Mouse (Mus musculus) right cerebral cortex, postnatal 25 days (tissue): ENCODE results near the gene Hsd17b7.
A peak's percentile ranks its signal among the peaks of the same experiment; 100 is the strongest.
"Not testable (repeated sequence)": the region's sequence is repeated elsewhere in the genome, so short reads cannot be mapped to it uniquely, and the experiment has no call there.

Experiments
- DNase-seq: peaks from one replicate; pipeline ENCODE4 v3.0.0; 2022

Hsd17b7 gene

GRCm38 (mm10) chr1:169968792-169969515 lies at the start of gene Hsd17b7:
Gene Hsd17b7 (minus strand): TSS chr1:169969241.
- DNase-seq, result peak; percentile 99

- no peak for DNase-seq
Observed at GRCm38 (mm10) chr1:170014784-170015183, 45.7 kb upstream of the Hsd17b7 start.

- DNase-seq, result no peak
Observed at GRCm38 (mm10) chr1:170010716-170011505, 41.9 kb upstream of the Hsd17b7 start.

- DNase-seq, result no peak
Observed at GRCm38 (mm10) chr1:170009296-170009695, 40.3 kb upstream of the Hsd17b7 start.

- no peak for DNase-seq
Observed at GRCm38 (mm10) chr1:170008432-170009220, 39.6 kb upstream of the Hsd17b7 start.

GRCm38 (mm10) chr1:170006516-170006915 lies 37.5 kb upstream of the Hsd17b7 start:
- DNase-seq, result no peak

GRCm38 (mm10) chr1:170005297-170005696 lies 36.3 kb upstream of the Hsd17b7 start:
- DNase-seq, result no peak

GRCm38 (mm10) chr1:169993901-169994300 lies 24.9 kb upstream of the Hsd17b7 start:
- not testable (repeated sequence) for DNase-seq

GRCm38 (mm10) chr1:169986166-169986565 lies 17.1 kb upstream of the Hsd17b7 start:
- DNase-seq, result no peak

GRCm38 (mm10) chr1:169977621-169978020 lies 8.6 kb upstream of the Hsd17b7 start:
- DNase-seq, result no peak

- DNase-seq, result no peak
Observed at GRCm38 (mm10) chr1:169971998-169972397, 3.0 kb upstream of the Hsd17b7 start.

GRCm38 (mm10) chr1:169970936-169971335 lies 1.9 kb upstream of the Hsd17b7 start:
- DNase-seq, result no peak

- DNase-seq, result no peak
Observed at GRCm38 (mm10) chr1:169969516-169969886, 460 bp upstream of the Hsd17b7 start.

- no peak for DNase-seq
Observed at GRCm38 (mm10) chr1:169953106-169953505, 15.9 kb downstream of the Hsd17b7 start.

GRCm38 (mm10) chr1:169952636-169953035 lies 16.4 kb downstream of the Hsd17b7 start:
- no peak for DNase-seq

- no peak for DNase-seq
Observed at GRCm38 (mm10) chr1:169951561-169951960, 17.5 kb downstream of the Hsd17b7 start.

- no peak for DNase-seq
Observed at GRCm38 (mm10) chr1:169950651-169951050, 18.4 kb downstream of the Hsd17b7 start.

- DNase-seq, result no peak
Observed at GRCm38 (mm10) chr1:169949981-169950380, 19.1 kb downstream of the Hsd17b7 start.

GRCm38 (mm10) chr1:169948866-169949265 lies 20.2 kb downstream of the Hsd17b7 start:
- DNase-seq, result no peak

- no peak for DNase-seq
Observed at GRCm38 (mm10) chr1:169948280-169948679, 20.8 kb downstream of the Hsd17b7 start.

- DNase-seq, result no peak
Observed at GRCm38 (mm10) chr1:169947654-169948053, 21.4 kb downstream of the Hsd17b7 start.

- no peak for DNase-seq
Observed at GRCm38 (mm10) chr1:169946004-169946403, 23.0 kb downstream of the Hsd17b7 start.

GRCm38 (mm10) chr1:169939345-169939744 lies 29.7 kb downstream of the Hsd17b7 start:
- no peak for DNase-seq
